Mouse (Mus musculus) lung, postnatal 4 days (tissue): ENCODE measurements around the gene Kyat3.
A peak's percentile ranks its signal among the peaks of the same experiment; 100 is the strongest.

ENCODE experiments used
- DNase-seq, 2 experiments: peaks; one replicate each; pipeline ENCODE4 v3.0.0; 2021

Kyat3 gene

GRCm38 (mm10) chr3:142749131-142749530 is 48.3 kb downstream of the Kyat3 start:
- DNase-seq = no peak

- DNase-seq = no peak
These were observed 54.4 kb downstream of the Kyat3 start for GRCm38 (mm10) chr3:142755132-142755867.

DNA sequence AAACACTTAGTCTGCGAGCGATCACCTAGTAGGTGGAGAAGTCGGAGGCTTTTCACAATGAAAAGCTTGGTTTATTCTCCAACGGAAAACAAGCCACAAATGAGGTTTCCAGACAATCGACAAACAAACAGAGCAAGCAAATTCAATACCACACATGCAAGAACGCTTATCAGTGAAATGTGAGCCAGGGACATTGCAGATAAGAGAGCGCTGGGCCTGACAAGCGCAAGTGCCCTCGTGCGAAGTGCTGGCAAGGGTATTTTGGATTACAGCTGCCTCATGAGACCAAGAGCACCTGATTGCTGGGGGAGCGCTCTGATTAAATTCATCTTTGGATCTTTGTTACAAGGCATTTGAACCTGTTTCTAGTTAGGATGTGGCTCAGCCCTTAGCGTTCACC is 57.0 kb downstream of the Kyat3 start:
- DNase-seq = no peak

DNA sequence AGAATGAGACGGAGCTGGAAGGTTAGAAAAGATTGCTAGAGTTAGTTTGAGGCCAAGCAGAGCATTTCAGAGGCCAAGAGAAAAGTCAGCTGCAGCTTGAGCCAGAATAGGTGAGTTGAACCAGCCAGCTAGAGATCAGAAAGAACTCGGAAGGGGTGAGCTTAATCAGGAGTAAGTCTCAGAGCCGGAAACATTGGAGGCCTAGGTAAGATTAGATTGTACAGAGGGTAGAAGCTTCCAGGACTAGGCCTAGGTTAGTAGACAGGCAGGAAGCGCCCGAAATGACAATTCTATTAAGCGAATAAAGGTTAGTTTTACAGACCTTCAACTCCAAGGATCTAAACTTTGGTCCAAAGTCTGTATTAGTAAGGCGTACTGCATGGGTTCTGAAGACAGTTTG is 57.7 kb downstream of the Kyat3 start:
- no peak for DNase-seq

- DNase-seq = no peak
These were observed 59.5 kb downstream of the Kyat3 start for GRCm38 (mm10) chr3:142760356-142760755.

DNA sequence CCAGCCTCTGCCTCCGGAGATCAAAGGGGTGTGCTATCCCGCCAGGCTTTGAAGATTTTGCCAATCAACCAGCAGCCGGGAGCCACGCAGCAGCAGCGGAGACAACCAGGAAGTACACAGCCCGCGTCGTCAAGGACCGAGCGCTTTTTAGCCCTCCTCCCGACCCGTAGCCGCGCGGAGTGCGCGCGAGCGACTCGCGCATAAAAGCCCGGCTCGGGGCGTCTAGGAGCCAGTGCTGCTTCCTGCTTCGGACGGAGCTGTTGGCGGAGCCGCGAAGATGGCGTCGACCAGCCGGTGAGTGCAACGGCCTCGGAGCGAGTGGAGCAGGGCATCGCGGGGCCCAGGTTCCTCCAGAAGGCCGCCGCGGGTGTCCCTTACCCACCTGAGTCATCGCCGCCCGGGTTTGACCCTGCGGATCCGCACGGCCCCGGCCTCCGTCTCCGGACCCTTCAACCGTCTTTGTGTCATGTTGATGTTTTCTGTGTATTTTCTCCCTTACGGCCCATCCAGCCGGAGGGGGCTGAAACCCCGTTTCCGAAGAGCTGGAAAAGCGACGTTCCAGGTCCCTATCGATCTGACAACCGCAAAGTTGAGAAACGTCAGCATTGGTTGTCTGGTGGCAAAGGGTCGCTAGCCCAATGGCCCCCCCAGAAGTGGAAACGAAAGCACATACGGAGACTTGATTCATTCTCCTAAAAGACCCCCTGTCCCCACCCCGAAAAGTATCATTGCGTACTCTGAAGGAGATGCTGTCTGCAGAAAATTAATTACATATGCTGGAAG is 64.3 kb downstream of the Kyat3 start, which contains the start of gene Gtf2b:
Gtf2b (plus strand) TSS at position 51 of the 783 bp plus-strand sequence.
- peak; percentile 96 to 97 for DNase-seq

DNA sequence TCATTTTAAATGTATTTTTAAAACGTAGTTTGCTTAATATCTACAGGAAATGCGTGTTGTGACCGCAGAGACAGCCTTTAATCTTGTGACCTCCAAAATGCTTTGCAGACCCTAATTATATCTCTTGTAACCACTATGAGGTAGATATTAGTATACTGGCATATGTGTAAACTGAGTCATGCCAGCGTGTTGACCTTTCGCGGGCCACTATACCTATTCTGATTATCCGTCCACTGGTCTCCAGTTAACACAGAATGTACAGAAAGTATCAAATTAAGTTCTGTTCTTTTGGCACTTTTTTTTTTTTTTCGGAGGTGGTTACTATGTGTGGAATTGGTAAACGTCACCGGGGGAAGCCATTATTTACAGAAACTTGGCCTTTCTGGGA is 64.9 kb downstream of the Kyat3 start:
- DNase-seq = no peak

- no peak for DNase-seq
These were observed 67.6 kb downstream of the Kyat3 start for GRCm38 (mm10) chr3:142768498-142768897.

DNA sequence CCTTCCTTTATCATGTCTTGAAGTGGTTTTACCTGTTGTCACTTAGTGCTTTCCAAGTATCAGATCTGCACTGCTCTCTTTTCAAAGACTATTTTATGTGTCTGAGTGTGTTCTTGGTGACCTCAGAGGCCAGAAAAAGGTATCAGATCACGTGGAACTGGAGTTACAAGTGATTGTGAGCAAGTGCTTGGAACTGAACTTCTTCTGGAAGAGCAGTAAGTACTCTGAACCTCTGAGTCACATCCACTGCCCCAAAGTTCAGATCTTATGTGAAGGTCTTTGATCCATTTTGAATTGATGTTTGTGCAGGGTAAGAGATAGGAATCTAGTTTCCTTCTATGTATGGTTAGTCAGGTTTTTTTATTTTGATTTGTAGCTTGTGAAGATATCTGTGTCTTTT is 69.7 kb downstream of the Kyat3 start:
- DNase-seq = no peak

- no peak for DNase-seq
These were observed 72.8 kb downstream of the Kyat3 start for GRCm38 (mm10) chr3:142773538-142774191.

- DNase-seq = no peak
These were observed 76.4 kb downstream of the Kyat3 start for GRCm38 (mm10) chr3:142777227-142777626.

GRCm38 (mm10) chr3:142786423-142787072 is 85.7 kb downstream of the Kyat3 start:
- no peak for DNase-seq

- DNase-seq = peak in 1 of 2 experiments; percentile 61
These were observed 94.7 kb downstream of the Kyat3 start for GRCm38 (mm10) chr3:142795587-142795986.
